Mouse (Mus musculus): ENCODE results near the gene Fam185a. TPM values are rescaled to one million over a fixed set of nuclear protein-coding genes. Genes with fewer than 3 reads are reported as not detected.

Fam185a gene
- polyA plus RNA-seq, 1 experiment: 21.4 TPM

DNA sequence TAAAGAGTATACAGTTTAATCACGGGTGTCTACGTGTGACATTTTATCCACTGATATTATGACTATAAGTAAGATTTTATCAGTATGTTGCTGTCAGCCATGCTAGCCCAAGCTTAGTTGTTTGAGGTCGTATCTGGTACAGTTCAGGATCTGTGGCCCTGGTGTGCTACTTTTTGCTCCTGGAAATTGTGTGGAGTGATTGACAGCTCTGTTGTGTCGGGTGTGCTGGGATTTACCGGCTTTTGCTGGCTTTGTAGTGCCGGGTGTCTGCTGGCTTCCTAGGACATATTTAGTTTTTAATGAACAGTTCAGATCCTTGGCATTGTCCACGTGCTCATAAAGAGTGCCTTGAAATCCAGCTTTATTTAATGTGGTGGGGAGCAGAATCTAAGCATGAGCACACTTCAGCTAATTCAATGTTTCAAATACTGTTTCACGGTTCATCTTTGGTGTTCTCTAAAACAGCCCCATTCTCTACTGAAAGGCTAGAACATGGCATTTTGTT lies 11.8 kb downstream of the Fam185a start:
- Histone ChIP-seq H3K9ac (ENCODE audit: low read depth, poor library complexity, severe bottlenecking) (no peak overlapping the region), H3K36me3 (ENCODE audit: control insufficient read depth, insufficient read depth, low read length, poor library complexity, severe bottlenecking) (peaks cover 9% of the 10 kb centered on the region; the same call in 1 of the 2 replicates)
- TF ChIP-seq POLR2A (IDR thresholded peaks at IDR 0.05; ENCODE audit: insufficient read depth, low read length): no peak
- TF ChIP-seq EP300 (IDR thresholded peaks at IDR 0.05; ENCODE audit: insufficient read depth, low read depth, low read length): no peak
- no peak for TF ChIP-seq CTCF (IDR thresholded peaks at IDR 0.05; ENCODE audit: low read depth, low read length)

DNA sequence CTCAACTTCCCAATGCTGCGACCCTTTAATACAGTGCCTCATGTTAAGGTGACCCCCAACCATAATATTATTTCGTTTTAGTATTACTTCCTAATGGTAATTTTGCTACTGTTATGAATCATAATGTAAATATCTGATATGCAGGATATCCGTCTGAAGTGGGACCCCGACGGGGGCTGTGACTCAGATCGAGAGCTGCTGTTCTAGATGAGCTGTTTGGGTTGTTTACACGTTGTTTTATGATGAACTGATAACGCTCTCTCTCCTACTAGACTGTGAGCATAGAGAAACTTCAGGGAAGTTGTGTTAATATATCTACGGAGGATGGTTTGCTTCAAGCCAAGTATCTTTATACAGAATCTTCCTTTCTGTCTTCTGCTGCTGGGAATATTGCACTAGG lies 13.7 kb downstream of the Fam185a start:
- Histone ChIP-seq H3K4me1 (ENCODE audit: control insufficient read depth, insufficient read depth, low read length) (no peaks in the 10 kb centered on the region), H3K9me3 (replicated peaks; ENCODE audit: control insufficient read depth, insufficient read depth, low read length, poor library complexity, severe bottlenecking) (no peaks in the 10 kb centered on the region), H3K36me3 (ENCODE audit: control insufficient read depth, insufficient read depth, low read length, poor library complexity, severe bottlenecking) (peaks cover 5% of the 10 kb centered on the region; the same call in 1 of the 2 replicates), H3K4me3 (ENCODE audit: low read depth, low read length) (no peak overlapping the region), H3K27ac (ENCODE audit: insufficient read depth, low read length) (no peak overlapping the region), H3K27me3 (ENCODE audit: control insufficient read depth, insufficient read depth, low read length, poor library complexity, severe bottlenecking) (no peaks in the 10 kb centered on the region), H3K9ac (ENCODE audit: low read depth, poor library complexity, severe bottlenecking) (no peak overlapping the region)
- TF ChIP-seq CTCF (IDR thresholded peaks at IDR 0.05; ENCODE audit: low read depth, low read length) (no peak), POLR2A (IDR thresholded peaks at IDR 0.05; ENCODE audit: insufficient read depth, low read length) (no peak), EP300 (IDR thresholded peaks at IDR 0.05; ENCODE audit: insufficient read depth, low read depth, low read length) (no peak)

More for the DNA sequence above, 11.8 kb downstream of the Fam185a start:
- Histone ChIP-seq H3K4me1 (ENCODE audit: control insufficient read depth, insufficient read depth, low read length) (no peaks in the 10 kb centered on the region), H3K9me3 (replicated peaks; ENCODE audit: control insufficient read depth, insufficient read depth, low read length, poor library complexity, severe bottlenecking) (no peaks in the 10 kb centered on the region), H3K27ac (ENCODE audit: insufficient read depth, low read length) (no peak overlapping the region), H3K27me3 (ENCODE audit: control insufficient read depth, insufficient read depth, low read length, poor library complexity, severe bottlenecking) (no peaks in the 10 kb centered on the region), H3K4me3 (ENCODE audit: low read depth, low read length) (no peak overlapping the region)

DNA sequence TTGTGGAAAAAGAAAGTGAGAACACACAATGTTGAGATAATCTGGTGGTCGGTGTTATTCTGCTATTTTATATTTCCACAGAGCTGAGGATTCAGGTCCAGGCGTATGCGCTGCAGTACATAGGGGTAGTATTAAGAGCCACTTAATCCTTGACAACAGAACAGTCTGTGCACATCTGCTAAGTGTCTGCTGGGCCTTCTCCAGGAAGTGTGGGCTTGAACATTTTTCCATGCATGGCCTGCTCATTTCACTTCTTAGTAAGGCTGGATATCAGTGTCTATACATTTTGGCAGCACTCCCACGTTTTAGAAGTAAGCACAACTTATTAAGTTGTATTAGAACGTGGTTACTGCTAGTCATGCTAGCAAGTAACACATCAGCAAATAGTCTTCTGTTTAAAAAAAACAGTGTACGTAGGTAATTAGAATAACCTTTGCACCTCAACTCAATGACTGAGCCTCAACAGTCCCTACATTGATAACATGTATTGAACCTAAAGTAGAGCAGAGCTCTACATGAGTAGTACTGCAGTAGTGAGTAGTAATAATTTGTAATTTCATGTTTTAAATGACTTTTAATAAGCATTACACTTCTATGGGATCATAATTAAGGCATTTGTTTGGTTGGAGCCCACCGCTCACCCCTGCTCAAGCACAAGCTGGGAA lies 14.8 kb downstream of the Fam185a start:
- no peak for TF ChIP-seq POLR2A (IDR thresholded peaks at IDR 0.05; ENCODE audit: insufficient read depth, low read length)
- TF ChIP-seq EP300 (IDR thresholded peaks at IDR 0.05; ENCODE audit: insufficient read depth, low read depth, low read length): no peak
- no peak for TF ChIP-seq CTCF (IDR thresholded peaks at IDR 0.05; ENCODE audit: low read depth, low read length)
- Histone ChIP-seq H3K27me3 (ENCODE audit: control insufficient read depth, insufficient read depth, low read length, poor library complexity, severe bottlenecking) (no peaks in the 10 kb centered on the region), H3K9ac (ENCODE audit: low read depth, poor library complexity, severe bottlenecking) (no peak overlapping the region), H3K9me3 (replicated peaks; ENCODE audit: control insufficient read depth, insufficient read depth, low read length, poor library complexity, severe bottlenecking) (no peaks in the 10 kb centered on the region), H3K4me3 (ENCODE audit: low read depth, low read length) (no peak overlapping the region), H3K36me3 (ENCODE audit: control insufficient read depth, insufficient read depth, low read length, poor library complexity, severe bottlenecking) (peaks cover 2% of the 10 kb centered on the region; the same call in 1 of the 2 replicates), H3K4me1 (ENCODE audit: control insufficient read depth, insufficient read depth, low read length) (no peaks in the 10 kb centered on the region), H3K27ac (ENCODE audit: insufficient read depth, low read length) (no peak overlapping the region)

DNA sequence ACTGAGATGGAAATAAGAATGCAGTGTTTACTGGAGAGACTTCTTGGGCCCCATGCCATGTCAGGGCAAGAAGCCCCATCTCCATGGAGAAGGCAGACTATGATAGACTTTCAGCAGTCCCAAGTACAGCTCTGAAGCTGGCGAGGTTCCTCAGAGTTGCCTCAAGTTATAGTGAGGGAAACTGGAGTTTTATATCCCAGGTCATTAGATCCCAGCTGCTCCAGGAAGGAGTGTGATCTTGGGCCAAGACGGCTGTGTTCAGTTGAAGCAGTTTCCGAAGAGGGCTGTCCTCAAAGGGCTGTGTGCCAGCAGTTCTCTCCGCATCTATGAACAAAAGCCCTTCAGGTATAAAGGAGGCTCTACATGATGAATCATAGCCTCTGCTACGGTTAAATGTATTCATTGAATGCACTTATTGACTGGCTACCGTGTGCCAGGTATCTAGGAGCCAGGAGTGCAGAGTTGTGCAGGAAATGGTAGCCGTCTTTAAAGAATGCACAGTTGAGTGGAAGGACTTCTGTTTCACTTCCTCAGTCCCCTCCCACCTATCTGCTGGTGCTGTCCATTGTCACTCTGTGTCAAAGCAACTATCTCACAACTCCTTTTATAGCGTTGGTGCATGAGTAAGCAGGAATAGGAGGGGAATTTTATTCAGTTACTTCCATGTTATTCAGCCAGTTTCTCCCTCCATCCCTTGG lies 16.2 kb downstream of the Fam185a start:
- TF ChIP-seq POLR2A (IDR thresholded peaks at IDR 0.05; ENCODE audit: insufficient read depth, low read length) (no peak), EP300 (IDR thresholded peaks at IDR 0.05; ENCODE audit: insufficient read depth, low read depth, low read length) (no peak), CTCF (IDR thresholded peaks at IDR 0.05; ENCODE audit: low read depth, low read length) (no peak)
- Histone ChIP-seq H3K9ac (ENCODE audit: low read depth, poor library complexity, severe bottlenecking) (no peak overlapping the region), H3K36me3 (ENCODE audit: control insufficient read depth, insufficient read depth, low read length, poor library complexity, severe bottlenecking) (peaks cover 2% of the 10 kb centered on the region; the same call in 1 of the 2 replicates), H3K27me3 (ENCODE audit: control insufficient read depth, insufficient read depth, low read length, poor library complexity, severe bottlenecking) (no peaks in the 10 kb centered on the region), H3K27ac (ENCODE audit: insufficient read depth, low read length) (no peak overlapping the region), H3K9me3 (replicated peaks; ENCODE audit: control insufficient read depth, insufficient read depth, low read length, poor library complexity, severe bottlenecking) (no peaks in the 10 kb centered on the region), H3K4me1 (ENCODE audit: control insufficient read depth, insufficient read depth, low read length) (no peaks in the 10 kb centered on the region), H3K4me3 (ENCODE audit: low read depth, low read length) (no peak overlapping the region)

DNA sequence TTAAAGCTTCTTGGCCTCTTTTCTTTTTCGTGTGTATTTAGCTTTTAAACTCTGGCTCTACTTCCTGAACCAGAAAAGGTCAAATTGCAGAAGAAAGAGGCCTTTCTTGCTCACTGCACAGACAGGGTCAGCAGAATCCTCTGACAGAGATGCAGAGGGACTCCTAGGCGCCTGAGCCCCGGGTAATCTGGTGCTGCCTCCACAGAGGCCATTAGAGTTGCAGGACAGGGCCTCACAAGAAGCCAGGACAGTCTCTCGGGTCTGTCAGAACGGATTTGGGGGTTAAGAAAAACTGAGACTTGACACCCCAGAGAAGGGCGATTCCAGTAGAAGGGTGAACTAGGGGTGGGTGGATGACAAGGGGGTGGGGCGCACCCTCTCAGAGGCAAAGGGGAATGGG lies 42.6 kb downstream of the Fam185a start:
- H3K36me3 ChIP-seq (ENCODE audit: control insufficient read depth, insufficient read depth, low read length, poor library complexity, severe bottlenecking): no peaks in the 10 kb centered on the region
- no peak overlapping the region for H3K9ac ChIP-seq (ENCODE audit: low read depth, poor library complexity, severe bottlenecking)
- H3K27me3 ChIP-seq (ENCODE audit: control insufficient read depth, insufficient read depth, low read length, poor library complexity, severe bottlenecking): no peaks in the 10 kb centered on the region
- no peak overlapping the region for H3K27ac ChIP-seq (ENCODE audit: insufficient read depth, low read length)
- no peak for TF ChIP-seq EP300 (IDR thresholded peaks at IDR 0.05; ENCODE audit: insufficient read depth, low read depth, low read length)
- no peak for TF ChIP-seq POLR2A (IDR thresholded peaks at IDR 0.05; ENCODE audit: insufficient read depth, low read length)
- no peak for TF ChIP-seq CTCF (IDR thresholded peaks at IDR 0.05; ENCODE audit: low read depth, low read length)
- no peak overlapping the region for H3K4me3 ChIP-seq (ENCODE audit: low read depth, low read length)
- no peaks in the 10 kb centered on the region for H3K9me3 ChIP-seq (replicated peaks; ENCODE audit: control insufficient read depth, insufficient read depth, low read length, poor library complexity, severe bottlenecking)
- no peaks in the 10 kb centered on the region for H3K4me1 ChIP-seq (ENCODE audit: control insufficient read depth, insufficient read depth, low read length)

DNA sequence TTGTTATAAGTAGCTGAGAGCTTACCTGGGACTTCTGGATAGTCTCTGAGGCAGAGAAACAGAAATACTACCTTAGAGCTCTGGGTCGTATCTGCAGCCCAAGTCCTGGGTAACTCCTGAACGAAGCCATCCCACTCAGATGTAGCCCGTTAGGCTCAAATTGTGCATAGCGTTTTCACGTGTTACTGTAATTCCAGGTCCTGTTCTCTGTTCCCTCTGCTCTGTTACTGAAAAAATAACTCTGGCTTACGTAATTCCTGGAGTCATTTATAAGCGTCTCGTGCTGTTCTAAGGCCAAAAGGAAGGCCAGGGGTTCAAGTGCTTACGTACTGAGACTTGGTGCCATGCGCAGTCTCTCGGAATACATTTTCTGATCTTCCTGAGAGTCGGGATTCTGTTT lies 43.3 kb downstream of the Fam185a start:
- Histone ChIP-seq H3K9me3 (replicated peaks; ENCODE audit: control insufficient read depth, insufficient read depth, low read length, poor library complexity, severe bottlenecking) (no peaks in the 10 kb centered on the region), H3K36me3 (ENCODE audit: control insufficient read depth, insufficient read depth, low read length, poor library complexity, severe bottlenecking) (no peaks in the 10 kb centered on the region), H3K9ac (ENCODE audit: low read depth, poor library complexity, severe bottlenecking) (no peak overlapping the region), H3K4me1 (ENCODE audit: control insufficient read depth, insufficient read depth, low read length) (no peaks in the 10 kb centered on the region), H3K27ac (ENCODE audit: insufficient read depth, low read length) (no peak overlapping the region), H3K27me3 (ENCODE audit: control insufficient read depth, insufficient read depth, low read length, poor library complexity, severe bottlenecking) (no peaks in the 10 kb centered on the region), H3K4me3 (ENCODE audit: low read depth, low read length) (no peak overlapping the region)
- no peak for TF ChIP-seq EP300 (IDR thresholded peaks at IDR 0.05; ENCODE audit: insufficient read depth, low read depth, low read length)
- TF ChIP-seq CTCF (IDR thresholded peaks at IDR 0.05; ENCODE audit: low read depth, low read length): no peak
- TF ChIP-seq POLR2A (IDR thresholded peaks at IDR 0.05; ENCODE audit: insufficient read depth, low read length): no peak
